Mouse (Mus musculus) bone marrow macrophage, adult 2 months (primary cell): ENCODE results near the gene Zdhhc24.

Experiments used
- CTCF ChIP-seq: IDR thresholded peaks from 2 replicates; pipeline ENCODE4 v1.5.1; 2012; ENCODE audit warnings: low read depth, mild to moderate bottlenecking, low read length, moderate library complexity
- POLR2A ChIP-seq: IDR thresholded peaks from 2 replicates; pipeline ENCODE4 v1.6.1; 2012; ENCODE audit warnings: mild to moderate bottlenecking, low read depth, low read length, borderline replicate concordance

GRCm38 (mm10) chr19:4883961-4884360 lies 5.5 kb downstream of the Zdhhc24 start:
- TF ChIP-seq CTCF (no peak), POLR2A (no peak)
